Mouse (Mus musculus): ENCODE measurements around the gene Barx2. TPM values are rescaled to one million over a fixed set of nuclear protein-coding genes. Genes with fewer than 3 reads are reported as not detected.

The Barx2 gene
- polyA plus RNA-seq, 1 experiment from 2014 or later: 5.6 TPM

- Histone ChIP-seq H3K27me3 (0 out of 2 replicates have a peak, but pooled peaks cover 3% of the 10 kb centered on the region), H3K27ac (replicated peaks) (peak overlapping the region; percentile 35; the same call in 1 of the 2 replicates), H3K4me2 (replicated peaks) (peak overlapping the region; percentile 42), H3K4me3 (replicated peaks) (no peak overlapping the region), H3K9ac (no peak overlapping the region), H3K4me1 (peaks cover 15% of the 10 kb centered on the region), H3K9me3 (replicated peaks) (no peaks in the 10 kb centered on the region), H3K36me3 (no peaks in the 10 kb centered on the region)
- ATAC-seq (ENCODE audit: insufficient number of reproducible peaks, low FRiP score, low TSS enrichment, low read depth): peak; percentile 26; the same call in 1 of the 2 replicates
- 18% methylated on average over 22 of the region's 22 CpGs for WGBS
Observed at GRCm38 (mm10) chr9:31925830-31926624, 12.8 kb upstream of the Barx2 start.

- Histone ChIP-seq H3K27me3 (peaks cover 16% of the 10 kb centered on the region), H3K4me3 (replicated peaks) (no peak overlapping the region), H3K36me3 (no peaks in the 10 kb centered on the region), H3K4me1 (peaks cover 12% of the 10 kb centered on the region), H3K4me2 (replicated peaks) (no peak overlapping the region), H3K27ac (replicated peaks) (no peak overlapping the region), H3K9me3 (replicated peaks) (no peaks in the 10 kb centered on the region), H3K9ac (no peak overlapping the region)
- 67% methylated on average over 7 of the region's 7 CpGs for WGBS
- no peak for ATAC-seq (ENCODE audit: insufficient number of reproducible peaks, low FRiP score, low TSS enrichment, low read depth)
Observed at GRCm38 (mm10) chr9:31923529-31923928, 10.3 kb upstream of the Barx2 start.

DNA sequence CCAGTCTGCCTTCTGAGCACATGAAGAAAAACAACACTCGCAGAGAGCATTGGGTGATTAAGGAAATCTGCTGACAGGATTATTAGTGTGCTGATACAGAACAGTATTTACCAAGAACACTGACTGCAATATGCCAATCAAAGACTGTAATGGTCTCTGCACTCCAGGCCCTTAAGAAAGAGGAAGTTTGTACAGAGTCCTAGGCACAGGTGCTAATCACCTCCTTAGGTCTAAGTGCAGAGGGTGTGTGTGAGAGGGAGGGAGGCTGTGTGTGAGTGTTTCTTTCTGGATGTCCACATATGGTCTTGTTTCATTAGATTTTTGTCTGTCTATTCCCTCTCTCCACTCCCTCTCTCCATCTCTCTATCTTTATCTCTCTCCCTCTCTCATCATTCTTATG lies 6.5 kb upstream of the Barx2 start:
- no peaks in the 10 kb centered on the region for H3K9me3 ChIP-seq (replicated peaks)
- H3K4me3 ChIP-seq (replicated peaks): no peak overlapping the region
- WGBS: 25% methylated on average over 1 of the region's 1 CpGs
- no peaks in the 10 kb centered on the region for H3K36me3 ChIP-seq
- H3K27me3 ChIP-seq: peaks cover 44% of the 10 kb centered on the region
- no peak for ATAC-seq (ENCODE audit: insufficient number of reproducible peaks, low FRiP score, low TSS enrichment, low read depth)
- no peak overlapping the region for H3K9ac ChIP-seq
- H3K27ac ChIP-seq (replicated peaks): no peak overlapping the region
- peaks cover 7% of the 10 kb centered on the region for H3K4me1 ChIP-seq
- no peak overlapping the region for H3K4me2 ChIP-seq (replicated peaks)

DNA sequence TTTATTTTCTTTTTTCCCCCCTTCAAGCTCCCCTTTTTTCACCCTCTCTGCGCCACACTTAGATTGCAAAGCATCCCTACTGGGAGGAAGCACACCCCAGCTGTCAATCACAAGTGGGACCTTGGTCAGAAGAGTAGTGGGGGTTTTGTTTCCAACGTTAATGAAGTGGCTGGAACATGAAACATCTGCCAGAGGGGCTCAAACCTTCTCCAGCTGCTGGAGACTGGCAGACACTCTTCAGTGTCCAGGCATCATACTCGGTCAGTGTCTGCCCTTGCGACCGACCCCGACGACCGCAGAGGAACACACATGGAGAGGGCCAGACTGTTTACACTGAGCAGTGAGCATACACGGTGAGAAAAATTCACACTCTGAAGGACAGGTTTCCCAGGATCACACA lies 3.2 kb upstream of the Barx2 start:
- 10% methylated on average over 9 of the region's 9 CpGs for WGBS
- no peak for ATAC-seq (ENCODE audit: insufficient number of reproducible peaks, low FRiP score, low TSS enrichment, low read depth)
- no peak overlapping the region for H3K9ac ChIP-seq

GRCm38 (mm10) chr9:31914871-31915270 lies 1.6 kb upstream of the Barx2 start:
- H3K4me3 ChIP-seq (replicated peaks): peak overlapping the region; percentile 56
- 1% methylated on average over 34 of the region's 34 CpGs for WGBS
- peak overlapping the region; percentile 96 for H3K4me2 ChIP-seq (replicated peaks)
- no peak overlapping the region for H3K9ac ChIP-seq
- H3K27ac ChIP-seq (replicated peaks): no peak overlapping the region
- H3K27me3 ChIP-seq: peaks cover 90% of the 10 kb centered on the region
- H3K36me3 ChIP-seq: no peaks in the 10 kb centered on the region
- no peak for ATAC-seq (ENCODE audit: insufficient number of reproducible peaks, low FRiP score, low TSS enrichment, low read depth)
- H3K4me1 ChIP-seq: peaks cover 31% of the 10 kb centered on the region
- no peaks in the 10 kb centered on the region for H3K9me3 ChIP-seq (replicated peaks)

More for the DNA sequence above, 3.2 kb upstream of the Barx2 start:
- Histone ChIP-seq H3K4me3 (replicated peaks) (no peak overlapping the region), H3K27me3 (peaks cover 77% of the 10 kb centered on the region), H3K36me3 (no peaks in the 10 kb centered on the region), H3K4me1 (peaks cover 31% of the 10 kb centered on the region), H3K4me2 (replicated peaks) (no peak overlapping the region), H3K27ac (replicated peaks) (no peak overlapping the region), H3K9me3 (replicated peaks) (no peaks in the 10 kb centered on the region)

DNA sequence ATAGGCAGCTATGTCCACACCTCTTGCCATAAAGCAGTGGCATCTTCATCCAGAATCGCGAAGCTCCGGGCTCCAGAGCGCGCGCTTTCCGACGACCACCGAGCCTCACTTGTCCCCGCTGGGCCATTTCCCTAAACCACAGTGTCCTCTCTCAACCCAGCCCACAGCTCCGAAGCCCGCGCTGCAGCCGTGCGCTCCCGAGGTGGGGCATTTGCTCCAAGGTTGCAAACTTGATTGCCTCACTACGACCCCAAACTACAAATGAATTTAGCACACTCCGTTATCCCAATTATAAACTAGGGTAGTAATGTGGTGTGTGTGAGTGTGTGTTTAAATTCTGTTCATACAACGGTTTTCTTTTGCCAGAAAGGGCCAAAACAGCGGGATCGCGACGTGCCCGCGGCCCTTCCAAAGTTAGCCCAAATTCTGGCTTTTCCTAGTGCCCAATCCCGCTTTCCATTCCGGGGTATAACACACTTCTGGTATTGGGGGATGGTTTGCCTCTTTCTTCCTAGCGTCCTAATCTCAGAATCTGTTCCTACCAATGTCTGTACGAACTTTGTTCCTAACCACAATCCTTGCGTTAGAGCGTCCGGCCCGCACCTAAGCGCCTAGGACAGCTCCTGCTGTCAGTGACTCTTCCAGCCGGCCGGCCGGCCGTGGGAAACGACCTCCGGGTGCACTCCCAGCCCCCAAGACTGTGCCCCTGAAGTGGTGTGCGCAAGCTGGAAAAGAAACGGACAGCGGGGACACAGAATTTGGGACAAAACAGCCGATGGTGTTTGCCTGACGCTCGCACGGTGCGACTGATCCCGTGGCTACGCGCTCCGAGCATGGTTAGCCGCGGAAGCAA lies 703 bp upstream of the Barx2 start:
- no peaks in the 10 kb centered on the region for H3K36me3 ChIP-seq
- H3K27ac ChIP-seq (replicated peaks): 0 out of 2 replicates have a peak overlapping the region, but pooled peaks have one; percentile 18
- under 1% methylated on average over 54 of the region's 54 CpGs for WGBS
- peak overlapping the region; percentile 96 for H3K4me2 ChIP-seq (replicated peaks)
- H3K9ac ChIP-seq: 0 out of 2 replicates have a peak overlapping the region, but pooled peaks have one; percentile 26
- peak overlapping the region; percentile 56 for H3K4me3 ChIP-seq (replicated peaks)
- peaks cover 31% of the 10 kb centered on the region for H3K4me1 ChIP-seq
- no peak; the same call in 1 of the 2 replicates for ATAC-seq (ENCODE audit: insufficient number of reproducible peaks, low FRiP score, low TSS enrichment, low read depth)
- H3K9me3 ChIP-seq (replicated peaks): no peaks in the 10 kb centered on the region
- H3K27me3 ChIP-seq: peaks cover 85% of the 10 kb centered on the region

DNA sequence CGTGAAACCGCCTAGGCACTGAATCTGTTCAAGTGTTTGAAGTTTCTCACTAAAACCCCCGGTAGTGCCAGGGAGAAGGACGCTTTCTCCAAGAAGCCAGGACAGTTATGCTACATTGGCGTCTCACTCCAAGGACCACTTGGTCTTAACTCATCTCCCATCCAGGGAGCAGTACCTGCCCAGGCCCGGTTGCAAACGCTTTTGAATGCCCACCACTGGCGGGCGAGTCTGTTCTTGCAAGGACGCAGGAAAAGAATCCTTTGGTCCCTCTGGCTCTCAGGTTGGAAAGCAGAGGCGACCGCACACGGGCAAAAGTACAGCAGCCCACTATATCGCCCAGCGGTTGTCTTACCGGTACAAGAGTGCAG lies 725 bp downstream of the Barx2 start:
- Histone ChIP-seq H3K27me3 (peaks cover 85% of the 10 kb centered on the region), H3K9me3 (replicated peaks) (no peaks in the 10 kb centered on the region), H3K4me1 (peaks cover 31% of the 10 kb centered on the region), H3K4me3 (replicated peaks) (peak overlapping the region; percentile 56), H3K9ac (peak overlapping the region; percentile 26; the same call in 1 of the 2 replicates), H3K4me2 (replicated peaks) (peak overlapping the region; percentile 96), H3K27ac (replicated peaks) (peak overlapping the region; percentile 18; the same call in 1 of the 2 replicates), H3K36me3 (no peaks in the 10 kb centered on the region)
- 4% methylated on average over 16 of the region's 16 CpGs for WGBS
- ATAC-seq (ENCODE audit: insufficient number of reproducible peaks, low FRiP score, low TSS enrichment, low read depth): no peak

- no peak overlapping the region for H3K4me2 ChIP-seq (replicated peaks)
- H3K27me3 ChIP-seq: peaks cover 65% of the 10 kb centered on the region
- H3K9ac ChIP-seq: no peak overlapping the region
- WGBS: 38% methylated on average over 5 of the region's 5 CpGs
- H3K4me3 ChIP-seq (replicated peaks): peak overlapping the region; percentile 56; the same call in 1 of the 2 replicates
- H3K27ac ChIP-seq (replicated peaks): no peak overlapping the region
- no peak for ATAC-seq (ENCODE audit: insufficient number of reproducible peaks, low FRiP score, low TSS enrichment, low read depth)
- H3K36me3 ChIP-seq: no peaks in the 10 kb centered on the region
- H3K4me1 ChIP-seq: peaks cover 28% of the 10 kb centered on the region
- no peaks in the 10 kb centered on the region for H3K9me3 ChIP-seq (replicated peaks)
Observed at GRCm38 (mm10) chr9:31910221-31910620, 3.0 kb downstream of the Barx2 start.

DNA sequence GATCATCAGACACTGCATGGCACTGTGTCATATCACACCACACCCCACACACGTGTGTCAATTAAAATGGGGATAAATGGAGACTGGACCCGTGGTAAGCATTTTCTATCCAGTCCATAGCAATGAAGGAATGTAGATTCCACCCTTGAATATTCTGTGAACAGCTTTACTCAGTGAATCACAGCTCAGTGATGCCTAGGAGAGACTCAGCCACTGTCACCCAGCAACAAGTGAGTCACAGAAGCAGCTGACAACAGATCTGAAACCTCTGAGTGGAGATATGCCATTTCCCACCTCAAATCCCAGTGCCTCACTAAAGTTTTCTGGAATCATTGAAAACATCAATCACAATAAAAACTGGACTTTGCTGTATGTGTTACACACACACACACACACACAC lies 11.5 kb downstream of the Barx2 start:
- 79% methylated on average over 2 of the region's 2 CpGs for WGBS
- ATAC-seq (ENCODE audit: insufficient number of reproducible peaks, low FRiP score, low TSS enrichment, low read depth): no peak
- no peak overlapping the region for H3K4me2 ChIP-seq (replicated peaks)

GRCm38 (mm10) chr9:31894775-31895320 lies 18.4 kb downstream of the Barx2 start:
- Histone ChIP-seq H3K4me3 (replicated peaks) (no peak overlapping the region), H3K27me3 (no peaks in the 10 kb centered on the region), H3K9ac (no peak overlapping the region), H3K36me3 (no peaks in the 10 kb centered on the region), H3K4me1 (peaks cover 3% of the 10 kb centered on the region; the same call in 1 of the 2 replicates), H3K27ac (replicated peaks) (no peak overlapping the region), H3K4me2 (replicated peaks) (no peak overlapping the region), H3K9me3 (replicated peaks) (no peaks in the 10 kb centered on the region)
- 0 out of 2 replicates have a peak, but pooled peaks have one; percentile 29 for ATAC-seq (ENCODE audit: insufficient number of reproducible peaks, low FRiP score, low TSS enrichment, low read depth)
- 36% methylated on average over 10 of the region's 10 CpGs for WGBS

More for the DNA sequence above, 11.5 kb downstream of the Barx2 start:
- Histone ChIP-seq H3K9me3 (replicated peaks) (no peaks in the 10 kb centered on the region), H3K36me3 (no peaks in the 10 kb centered on the region), H3K27me3 (peaks cover 3% of the 10 kb centered on the region; the same call in 1 of the 2 replicates), H3K4me3 (replicated peaks) (no peak overlapping the region), H3K4me1 (no peaks in the 10 kb centered on the region), H3K27ac (replicated peaks) (no peak overlapping the region), H3K9ac (no peak overlapping the region)

GRCm38 (mm10) chr9:31888333-31888732 lies 24.9 kb downstream of the Barx2 start:
- Histone ChIP-seq H3K27me3 (no peaks in the 10 kb centered on the region), H3K27ac (replicated peaks) (no peak overlapping the region; the same call in 1 of the 2 replicates), H3K9me3 (replicated peaks) (no peaks in the 10 kb centered on the region), H3K4me2 (replicated peaks) (no peak overlapping the region), H3K9ac (no peak overlapping the region), H3K4me3 (replicated peaks) (no peak overlapping the region), H3K36me3 (no peaks in the 10 kb centered on the region), H3K4me1 (peaks cover 3% of the 10 kb centered on the region; the same call in 1 of the 2 replicates)
- ATAC-seq (ENCODE audit: insufficient number of reproducible peaks, low FRiP score, low TSS enrichment, low read depth): no peak
- WGBS: 68% methylated on average over 4 of the region's 4 CpGs

Measured in embryonic facial prominence, embryonic 15.5 days (tissue).